Mouse (Mus musculus) effector memory CD4-positive, alpha-beta T cell, adult 7 months (primary cell): ENCODE data around the gene Nek10. TPM values are rescaled to one million over a fixed set of nuclear protein-coding genes. Genes with fewer than 3 reads are reported as not detected.

Source experiments
- polyA plus RNA-seq: library from polyadenylated mRNA; unstranded; fragments of 100-300 nt; shearing (Covaris generic); gene quantifications from one replicate; pipeline ENCODE4 v1.2.1, GENCODE M21; 2017

The Nek10 gene
- polyA plus RNA-seq, result not detected

GRCm38 (mm10) chr14:14803115-14803514 lies at the start of gene Nek10:
Nek10 (plus strand) TSS chr14:14803415.

Other genes starting within 250 kb of the Nek10 start
- 92.5 TPM for gene Slc4a7, start 101.1 kb upstream of the Nek10 start, polyA plus RNA-seq